Mouse (Mus musculus) limb, embryonic 12.5 days (tissue): ENCODE results near the gene Ssna1. TPM values are rescaled to one million over a fixed set of nuclear protein-coding genes. Genes with fewer than 3 reads are reported as not detected.
A peak's percentile ranks its signal among the peaks of the same experiment; 100 is the strongest.

Experiments used
- ATAC-seq: fragments of 200-750 bp; cut with Nextera tagmentation; 2 replicates; pipeline ENCODE4 v1.8.0; 2017; ENCODE audit warnings: low read depth, moderate TSS enrichment; ENCODE audit not compliant: insufficient number of reproducible peaks, insufficient read depth, low FRiP score, low TSS enrichment
- H3K27ac ChIP-seq: fragments of 300-500 bp; sonication (generic); 2 replicates; pipeline ENCODE4 v1.5.1; 2016; ENCODE audit warnings: mild to moderate bottlenecking, moderate library complexity
- H3K27me3 ChIP-seq: fragments of 300-500 bp; sonication (generic); 2 replicates; pipeline ENCODE4 v1.6.1; 2016; ENCODE audit warnings: mild to moderate bottlenecking, moderate library complexity
- H3K36me3 ChIP-seq: fragments of 300-500 bp; sonication (generic); 2 replicates; pipeline ENCODE4 v1.6.1; 2016; ENCODE audit warnings: mild to moderate bottlenecking, moderate library complexity
- H3K4me1 ChIP-seq: fragments of 300-500 bp; sonication (generic); replicated peaks from 2 replicates; pipeline ENCODE4 v1.6.1; 2016
- H3K4me2 ChIP-seq: fragments of 300-500 bp; sonication (generic); 2 replicates; pipeline ENCODE4 v1.6.1; 2016; ENCODE audit warnings: mild to moderate bottlenecking, moderate library complexity
- H3K4me3 ChIP-seq: fragments of 300-500 bp; sonication (generic); replicated peaks from 2 replicates; pipeline ENCODE4 v1.5.1; 2016; ENCODE audit warnings: mild to moderate bottlenecking
- H3K9ac ChIP-seq: fragments of 300-500 bp; sonication (generic); replicated peaks from 2 replicates; pipeline ENCODE4 v1.6.1; 2016; ENCODE audit warnings: mild to moderate bottlenecking, moderate library complexity
- H3K9me3 ChIP-seq: fragments of 300-500 bp; sonication (generic); 2 replicates; pipeline ENCODE4 v1.6.1; 2016; ENCODE audit warnings: mild to moderate bottlenecking, moderate library complexity
- WGBS: fragments of 180-500 bp; shearing (Covaris S2); methylation state at CpG from one replicate; pipeline ENCODE4 v1.1.7; 2016; 5-methylcytosine and 5-hydroxymethylcytosine counted together
- polyA plus RNA-seq: library from polyadenylated mRNA; unstranded; fragments of >200 nt; fragmentation: Nextera tagmentation; extraction: Ambion mirVana; gene quantifications from 2 replicates; pipeline ENCODE4 v1.2.1, GENCODE M21; 2016

Gene Ssna1
- polyA plus RNA-seq, 1 experiment from 2014 or later: 218 TPM

DNA sequence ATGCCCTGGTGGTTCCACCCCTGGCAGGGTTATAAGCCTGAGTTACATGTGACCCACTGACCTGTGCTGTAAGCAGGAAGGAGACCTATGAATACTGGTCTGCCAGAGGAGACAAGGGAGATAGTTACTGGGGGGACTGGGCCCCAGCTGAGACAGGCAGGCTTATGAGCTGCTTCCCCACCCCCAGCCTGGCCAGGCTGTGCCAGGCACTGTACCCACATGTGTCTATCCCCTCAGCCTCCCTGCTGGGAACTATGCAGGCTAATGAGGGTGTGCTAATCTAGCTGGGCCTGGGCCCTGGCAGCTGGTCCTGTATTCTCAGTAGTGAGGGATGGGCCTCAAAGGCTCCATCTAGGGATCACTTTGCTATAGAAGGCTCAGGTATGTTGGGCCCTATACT is 5.0 kb downstream of the Ssna1 start:
- Histone ChIP-seq H3K9me3 (no peaks in the 10 kb centered on the region), H3K27me3 (peaks cover 27% of the 10 kb centered on the region), H3K36me3 (peaks cover 33% of the 10 kb centered on the region), H3K4me1 (peaks cover 45% of the 10 kb centered on the region), H3K4me2 (no peak overlapping the region), H3K9ac (no peak overlapping the region; the same call in 1 of the 2 replicates), H3K27ac (no peak overlapping the region), H3K4me3 (no peak overlapping the region)
- ATAC-seq: no peak

DNA sequence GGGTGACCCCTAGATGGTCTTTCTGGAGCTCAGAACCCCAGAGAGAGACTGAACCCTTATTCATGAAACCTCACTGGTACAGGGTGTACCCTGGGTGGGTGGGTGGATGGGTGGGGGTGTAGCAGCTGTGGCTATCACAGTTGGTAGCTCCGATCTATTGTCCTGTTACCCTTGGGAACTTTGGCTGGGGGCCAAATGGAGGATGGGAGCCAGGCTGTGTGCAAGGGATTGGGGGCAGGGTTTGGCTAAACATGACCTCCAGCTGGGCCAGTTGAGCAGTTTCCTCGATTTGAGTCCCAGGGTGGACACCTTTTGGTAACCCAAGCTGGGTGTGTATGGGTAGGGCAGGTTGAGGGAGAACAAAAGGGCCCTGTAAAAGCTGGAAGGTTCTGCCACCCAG is 5.5 kb downstream of the Ssna1 start:
- Histone ChIP-seq H3K9ac (no peak overlapping the region; the same call in 1 of the 2 replicates), H3K4me2 (no peak overlapping the region), H3K36me3 (peaks cover 33% of the 10 kb centered on the region), H3K4me1 (peaks cover 45% of the 10 kb centered on the region), H3K4me3 (no peak overlapping the region), H3K27ac (no peak overlapping the region), H3K9me3 (no peaks in the 10 kb centered on the region), H3K27me3 (peaks cover 27% of the 10 kb centered on the region)
- ATAC-seq: no peak
- WGBS: 45% methylated on average over 2 of the region's 2 CpGs

GRCm38 (mm10) chr2:25265897-25266656 is 6.2 kb downstream of the Ssna1 start:
- no peaks in the 10 kb centered on the region for H3K9me3 ChIP-seq
- no peak overlapping the region for H3K4me2 ChIP-seq
- peaks cover 32% of the 10 kb centered on the region for H3K36me3 ChIP-seq
- H3K27ac ChIP-seq: no peak overlapping the region
- peaks cover 38% of the 10 kb centered on the region for H3K4me1 ChIP-seq
- H3K9ac ChIP-seq: no peak overlapping the region; the same call in 1 of the 2 replicates
- H3K4me3 ChIP-seq: no peak overlapping the region
- H3K27me3 ChIP-seq: peaks cover 27% of the 10 kb centered on the region
- ATAC-seq: no peak
- 67% methylated on average over 6 of the region's 6 CpGs for WGBS

- Histone ChIP-seq H3K27me3 (peaks cover 27% of the 10 kb centered on the region), H3K36me3 (peaks cover 20% of the 10 kb centered on the region), H3K9ac (no peak overlapping the region), H3K4me3 (no peak overlapping the region), H3K4me1 (peaks cover 35% of the 10 kb centered on the region), H3K4me2 (no peak overlapping the region; the same call in 1 of the 2 replicates), H3K27ac (no peak overlapping the region), H3K9me3 (no peaks in the 10 kb centered on the region)
- ATAC-seq: no peak
- 81% methylated on average over 3 of the region's 3 CpGs for WGBS
These were observed 7.4 kb downstream of the Ssna1 start for GRCm38 (mm10) chr2:25264851-25265250.

DNA sequence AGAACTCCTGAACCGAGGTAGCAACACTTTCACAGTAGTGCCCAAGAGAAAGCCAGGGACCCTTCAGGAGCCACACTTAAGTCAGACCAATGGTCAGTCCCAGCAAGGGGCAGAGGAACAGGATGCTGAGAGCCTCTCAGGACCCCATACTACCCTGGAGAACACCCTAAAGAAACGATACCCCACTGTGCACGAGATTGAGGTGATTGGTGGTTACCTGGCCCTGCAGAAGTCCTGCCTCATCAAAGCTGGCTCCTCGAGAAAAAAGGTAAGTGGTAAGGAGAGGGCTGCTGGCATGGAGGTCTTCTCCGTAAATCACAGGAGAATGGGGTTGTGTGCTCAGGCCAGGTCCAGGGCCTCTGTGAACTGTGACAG is 8.0 kb downstream of the Ssna1 start:
- H3K9me3 ChIP-seq: no peaks in the 10 kb centered on the region
- H3K4me2 ChIP-seq: peak overlapping the region; percentile 98
- H3K27ac ChIP-seq: no peak overlapping the region
- H3K9ac ChIP-seq: 0 out of 2 replicates have a peak overlapping the region, but pooled peaks have one; percentile 74
- H3K27me3 ChIP-seq: peaks cover 27% of the 10 kb centered on the region
- H3K4me1 ChIP-seq: peaks cover 35% of the 10 kb centered on the region
- H3K36me3 ChIP-seq: peaks cover 14% of the 10 kb centered on the region
- H3K4me3 ChIP-seq: no peak overlapping the region
- 77% methylated on average over 5 of the region's 5 CpGs for WGBS
- no peak for ATAC-seq

GRCm38 (mm10) chr2:25263623-25264285 is 8.5 kb downstream of the Ssna1 start:
- WGBS: 21% methylated on average over 12 of the region's 12 CpGs
- H3K4me2 ChIP-seq: peak overlapping the region; percentile 98
- H3K9ac ChIP-seq: peak overlapping the region; percentile 74
- no peak overlapping the region for H3K27ac ChIP-seq
- H3K4me1 ChIP-seq: peaks cover 35% of the 10 kb centered on the region
- ATAC-seq: no peak
- peak overlapping the region; percentile 63 for H3K4me3 ChIP-seq
- peaks cover 27% of the 10 kb centered on the region for H3K27me3 ChIP-seq
- peaks cover 9% of the 10 kb centered on the region; the same call in 1 of the 2 replicates for H3K36me3 ChIP-seq
- no peaks in the 10 kb centered on the region for H3K9me3 ChIP-seq

DNA sequence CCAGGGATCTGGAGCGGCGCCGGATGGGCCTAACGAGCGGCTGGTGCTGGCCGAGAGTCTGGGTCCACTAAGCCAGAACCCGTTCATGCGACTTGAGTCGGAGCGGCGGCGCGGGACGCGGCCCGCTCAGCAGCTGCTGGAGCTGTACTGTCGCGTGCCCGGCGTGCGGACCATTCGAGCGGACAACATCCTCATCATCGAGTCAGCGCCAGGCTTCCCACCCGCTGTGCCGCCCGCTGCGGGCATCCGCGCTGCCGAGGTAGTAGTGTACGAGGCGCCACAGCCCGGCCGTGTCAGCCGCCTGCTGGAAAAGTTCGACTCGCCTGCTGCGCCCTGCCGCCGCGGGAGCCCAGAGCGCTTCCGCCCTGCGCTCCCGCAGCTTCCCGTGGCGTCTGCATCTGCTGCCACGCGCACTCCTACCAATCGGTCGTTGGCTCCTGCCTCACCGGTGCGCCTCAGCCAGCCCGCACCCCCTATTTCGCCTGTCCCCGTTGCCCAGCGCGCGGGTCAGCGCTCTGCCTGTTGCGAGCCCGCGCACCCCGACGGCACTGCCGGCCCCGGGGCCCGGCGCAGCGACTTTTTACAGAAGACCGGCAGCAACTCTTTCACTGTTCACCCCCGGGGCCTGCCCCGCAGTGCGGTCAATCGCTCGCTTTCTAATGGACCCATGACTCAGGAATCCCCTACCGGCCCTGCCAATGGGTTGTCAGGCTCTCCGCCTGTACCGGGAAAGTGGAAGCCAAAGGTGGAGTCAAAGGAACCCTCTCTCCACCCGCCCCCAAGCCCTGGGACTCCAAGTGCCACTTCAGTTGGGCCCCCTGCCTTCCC is 9.2 kb downstream of the Ssna1 start:
- H3K4me3 ChIP-seq: peak overlapping the region; percentile 63
- H3K27ac ChIP-seq: no peak overlapping the region
- peaks cover 35% of the 10 kb centered on the region for H3K4me1 ChIP-seq
- ATAC-seq: no peak
- H3K9me3 ChIP-seq: no peaks in the 10 kb centered on the region
- peak overlapping the region; percentile 74 for H3K9ac ChIP-seq
- H3K4me2 ChIP-seq: peak overlapping the region; percentile 98
- 0 out of 2 replicates have a peak, but pooled peaks cover 4% of the 10 kb centered on the region for H3K36me3 ChIP-seq
- under 1% methylated on average over 82 of the region's 82 CpGs for WGBS
- H3K27me3 ChIP-seq: peaks cover 27% of the 10 kb centered on the region

DNA sequence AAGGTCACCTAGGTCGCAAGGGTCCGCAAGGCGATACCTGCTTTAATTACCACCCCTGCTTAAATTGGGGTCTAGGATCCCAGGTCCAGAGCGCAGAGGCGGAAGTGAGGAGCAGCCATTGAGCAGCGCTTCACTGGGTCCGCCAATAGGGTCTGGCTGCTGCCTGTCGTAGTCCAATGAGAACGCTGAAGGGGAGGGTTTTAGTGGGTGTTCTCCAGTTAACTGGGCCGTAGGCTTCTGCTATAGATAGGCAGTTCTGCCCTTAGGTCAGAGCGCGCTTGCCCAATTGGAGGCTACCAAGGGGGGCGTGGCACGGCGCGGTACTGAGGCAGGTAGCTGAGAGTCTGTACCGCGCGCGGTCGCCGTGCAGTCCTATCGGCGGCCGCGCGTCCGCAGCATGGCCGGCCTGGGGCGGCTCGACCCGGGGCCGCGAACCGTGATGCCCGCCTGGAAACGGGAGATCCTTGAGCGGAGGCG is 9.9 kb downstream of the Ssna1 start, which contains the start of gene Tprn:
TSS of gene Tprn (plus strand) at position 328 of the 477 bp plus-strand sequence.
- H3K9ac ChIP-seq: peak within 1 kb of the TSS; percentile 74
- peak within 1 kb of the TSS; percentile 63 for H3K4me3 ChIP-seq
- peak; percentile 99 for ATAC-seq
- no peaks in the 10 kb centered on the region for H3K9me3 ChIP-seq
- H3K27me3 ChIP-seq: peaks cover 27% of the 10 kb centered on the region
- H3K4me1 ChIP-seq: peaks cover 34% of the 10 kb centered on the region
- peak within 1 kb of the TSS; percentile 98 for H3K4me2 ChIP-seq
- no peak within 1 kb of the TSS for H3K27ac ChIP-seq
- H3K36me3 ChIP-seq: 0 out of 2 replicates have a peak, but pooled peaks cover under 1% of the 10 kb centered on the region
- under 1% methylated on average over 39 of the region's 39 CpGs for WGBS

GRCm38 (mm10) chr2:25261870-25262269 is 10.4 kb downstream of the Ssna1 start:
- Histone ChIP-seq H3K4me1 (peaks cover 29% of the 10 kb centered on the region), H3K4me3 (peak overlapping the region; percentile 63), H3K9me3 (no peaks in the 10 kb centered on the region), H3K27ac (no peak overlapping the region), H3K4me2 (peak overlapping the region; percentile 98), H3K9ac (0 out of 2 replicates have a peak overlapping the region, but pooled peaks have one; percentile 12), H3K27me3 (peaks cover 27% of the 10 kb centered on the region), H3K36me3 (no peaks in the 10 kb centered on the region)
- WGBS: 52% methylated on average over 12 of the region's 12 CpGs
- ATAC-seq: no peak; the same call in none of the 2 replicates

- H3K4me1 ChIP-seq: peaks cover 24% of the 10 kb centered on the region
- 67% methylated on average over 2 of the region's 2 CpGs for WGBS
These were observed 13.4 kb downstream of the Ssna1 start for GRCm38 (mm10) chr2:25258887-25259286.

More at GRCm38 (mm10) chr2:25258887-25259286, 13.4 kb downstream of the Ssna1 start:
- no peak overlapping the region for H3K9ac ChIP-seq
- ATAC-seq: no peak
- no peak overlapping the region for H3K4me3 ChIP-seq
- no peak overlapping the region for H3K27ac ChIP-seq
- H3K9me3 ChIP-seq: no peaks in the 10 kb centered on the region
- H3K27me3 ChIP-seq: peaks cover 12% of the 10 kb centered on the region
- H3K4me2 ChIP-seq: no peak overlapping the region
- no peaks in the 10 kb centered on the region for H3K36me3 ChIP-seq
